Mouse (Mus musculus): ENCODE results near the gene Camta1. TPM values are rescaled to one million over a fixed set of nuclear protein-coding genes. Genes with fewer than 3 reads are reported as not detected.

Camta1 gene
- total and polyA plus RNA-seq, 2 experiments = 2.7 to 6.1 TPM

GRCm38 (mm10) chr4:151444665-151445064, 417.0 kb downstream of the Camta1 start:
- Histone ChIP-seq H3K4me1 (ENCODE audit: control insufficient read depth, insufficient read depth, low read length) (no peaks in the 10 kb centered on the region), H3K4me3 (ENCODE audit: insufficient read depth, low read depth, low read length) (no peak overlapping the region), H3K27ac (replicated peaks; ENCODE audit: insufficient read depth, low read depth, low read length) (no peak overlapping the region), H3K9ac (ENCODE audit: low read depth, low read length) (no peak overlapping the region), H3K36me3 (ENCODE audit: control insufficient read depth, insufficient read depth, low read length) (no peaks in the 10 kb centered on the region), H3K79me2 (ENCODE audit: control insufficient read depth, insufficient read depth, low read length) (no peaks in the 10 kb centered on the region), H3K27me3 (ENCODE audit: control insufficient read depth, insufficient read depth, low read length) (no peaks in the 10 kb centered on the region)
- TF ChIP-seq CTCF (IDR thresholded peaks at IDR 0.05; ENCODE audit: low read depth, low read length) = no peak
- TF ChIP-seq POLR2A (IDR thresholded peaks at IDR 0.05; ENCODE audit: extremely low read depth, insufficient read depth, low read length) = no peak
- no peak for DNase-seq (ENCODE audit: extremely low read depth, low read depth, low spot score)
- 63% methylated on average over 4 of the region's 4 CpGs for WGBS

GRCm38 (mm10) chr4:151438561-151438960, 423.1 kb downstream of the Camta1 start:
- Histone ChIP-seq H3K27ac (replicated peaks; ENCODE audit: insufficient read depth, low read depth, low read length) (no peak overlapping the region), H3K27me3 (ENCODE audit: control insufficient read depth, insufficient read depth, low read length) (no peaks in the 10 kb centered on the region), H3K4me1 (ENCODE audit: control insufficient read depth, insufficient read depth, low read length) (no peaks in the 10 kb centered on the region), H3K36me3 (ENCODE audit: control insufficient read depth, insufficient read depth, low read length) (no peaks in the 10 kb centered on the region), H3K4me3 (ENCODE audit: insufficient read depth, low read depth, low read length) (no peak overlapping the region), H3K9ac (ENCODE audit: low read depth, low read length) (no peak overlapping the region), H3K79me2 (ENCODE audit: control insufficient read depth, insufficient read depth, low read length) (no peaks in the 10 kb centered on the region)
- TF ChIP-seq POLR2A (IDR thresholded peaks at IDR 0.05; ENCODE audit: extremely low read depth, insufficient read depth, low read length) = no peak
- TF ChIP-seq CTCF (IDR thresholded peaks at IDR 0.05; ENCODE audit: low read depth, low read length) = no peak
- WGBS = 54% methylated on average over 7 of the region's 7 CpGs
- no peak for DNase-seq (ENCODE audit: extremely low read depth, low read depth, low spot score)

GRCm38 (mm10) chr4:151437859-151438258, 423.8 kb downstream of the Camta1 start:
- TF ChIP-seq POLR2A (IDR thresholded peaks at IDR 0.05; ENCODE audit: extremely low read depth, insufficient read depth, low read length) = no peak
- TF ChIP-seq CTCF (IDR thresholded peaks at IDR 0.05; ENCODE audit: low read depth, low read length) = no peak
- no peak overlapping the region for H3K4me3 ChIP-seq (ENCODE audit: insufficient read depth, low read depth, low read length)
- no peak overlapping the region for H3K9ac ChIP-seq (ENCODE audit: low read depth, low read length)
- H3K27ac ChIP-seq (replicated peaks; ENCODE audit: insufficient read depth, low read depth, low read length) = no peak overlapping the region
- no peaks in the 10 kb centered on the region for H3K79me2 ChIP-seq (ENCODE audit: control insufficient read depth, insufficient read depth, low read length)
- no peaks in the 10 kb centered on the region for H3K27me3 ChIP-seq (ENCODE audit: control insufficient read depth, insufficient read depth, low read length)
- no peaks in the 10 kb centered on the region for H3K36me3 ChIP-seq (ENCODE audit: control insufficient read depth, insufficient read depth, low read length)
- no peaks in the 10 kb centered on the region for H3K4me1 ChIP-seq (ENCODE audit: control insufficient read depth, insufficient read depth, low read length)
- 84% methylated on average over 11 of the region's 11 CpGs for WGBS
- DNase-seq (ENCODE audit: extremely low read depth, low read depth, low spot score) = no peak

GRCm38 (mm10) chr4:151425133-151425532, 436.5 kb downstream of the Camta1 start:
- Histone ChIP-seq H3K4me3 (ENCODE audit: insufficient read depth, low read depth, low read length) (no peak overlapping the region), H3K9ac (ENCODE audit: low read depth, low read length) (no peak overlapping the region), H3K4me1 (ENCODE audit: control insufficient read depth, insufficient read depth, low read length) (no peaks in the 10 kb centered on the region), H3K79me2 (ENCODE audit: control insufficient read depth, insufficient read depth, low read length) (no peaks in the 10 kb centered on the region), H3K36me3 (ENCODE audit: control insufficient read depth, insufficient read depth, low read length) (no peaks in the 10 kb centered on the region), H3K27ac (replicated peaks; ENCODE audit: insufficient read depth, low read depth, low read length) (no peak overlapping the region), H3K27me3 (ENCODE audit: control insufficient read depth, insufficient read depth, low read length) (no peaks in the 10 kb centered on the region)
- no peak for TF ChIP-seq POLR2A (IDR thresholded peaks at IDR 0.05; ENCODE audit: extremely low read depth, insufficient read depth, low read length)
- peak; percentile 33 for TF ChIP-seq CTCF (IDR thresholded peaks at IDR 0.05; ENCODE audit: low read depth, low read length)
- peak; percentile 37 for DNase-seq (ENCODE audit: extremely low read depth, low read depth, low spot score)
- WGBS = 79% methylated on average over 3 of the region's 3 CpGs

GRCm38 (mm10) chr4:151422922-151423321, 438.8 kb downstream of the Camta1 start:
- peaks cover 3% of the 10 kb centered on the region; the same call in 1 of the 2 replicates for H3K4me1 ChIP-seq (ENCODE audit: control insufficient read depth, insufficient read depth, low read length)
- no peak overlapping the region for H3K27ac ChIP-seq (replicated peaks; ENCODE audit: insufficient read depth, low read depth, low read length)
- no peak overlapping the region for H3K9ac ChIP-seq (ENCODE audit: low read depth, low read length)
- H3K79me2 ChIP-seq (ENCODE audit: control insufficient read depth, insufficient read depth, low read length) = no peaks in the 10 kb centered on the region
- no peaks in the 10 kb centered on the region for H3K36me3 ChIP-seq (ENCODE audit: control insufficient read depth, insufficient read depth, low read length)
- no peak for DNase-seq (ENCODE audit: extremely low read depth, low read depth, low spot score)
- WGBS = 89% methylated on average over 4 of the region's 4 CpGs
- no peaks in the 10 kb centered on the region for H3K27me3 ChIP-seq (ENCODE audit: control insufficient read depth, insufficient read depth, low read length)
- TF ChIP-seq POLR2A (IDR thresholded peaks at IDR 0.05; ENCODE audit: extremely low read depth, insufficient read depth, low read length) = no peak
- no peak for TF ChIP-seq CTCF (IDR thresholded peaks at IDR 0.05; ENCODE audit: low read depth, low read length)
- H3K4me3 ChIP-seq (ENCODE audit: insufficient read depth, low read depth, low read length) = no peak overlapping the region

- Histone ChIP-seq H3K9ac (ENCODE audit: low read depth, low read length) (no peak overlapping the region), H3K27ac (replicated peaks; ENCODE audit: insufficient read depth, low read depth, low read length) (no peak overlapping the region), H3K36me3 (ENCODE audit: control insufficient read depth, insufficient read depth, low read length) (no peaks in the 10 kb centered on the region), H3K27me3 (ENCODE audit: control insufficient read depth, insufficient read depth, low read length) (no peaks in the 10 kb centered on the region), H3K4me3 (ENCODE audit: insufficient read depth, low read depth, low read length) (no peak overlapping the region), H3K4me1 (ENCODE audit: control insufficient read depth, insufficient read depth, low read length) (peaks cover 3% of the 10 kb centered on the region; the same call in 1 of the 2 replicates), H3K79me2 (ENCODE audit: control insufficient read depth, insufficient read depth, low read length) (no peaks in the 10 kb centered on the region)
- no peak for DNase-seq (ENCODE audit: extremely low read depth, low read depth, low spot score)
- no peak for TF ChIP-seq POLR2A (IDR thresholded peaks at IDR 0.05; ENCODE audit: extremely low read depth, insufficient read depth, low read length)
- no peak for TF ChIP-seq CTCF (IDR thresholded peaks at IDR 0.05; ENCODE audit: low read depth, low read length)
- WGBS = 54% methylated on average over 8 of the region's 8 CpGs
Measured at GRCm38 (mm10) chr4:151422361-151422760, 439.3 kb downstream of the Camta1 start.

All from liver, adult 2 months (tissue).